In genomic region chr6:53615440-53616211, GRCm38 (mm10) we compare ENCODE assay signal across 18 mouse cellular contexts.
DNase-seq lines count a peak whose midpoint lies in the region; ATAC-seq lines count a peak whose summit lies in the region.
"Had no signal": no experiment of that assay in that cellular context is flagged by ENCODE, and none has a peak within 500 bp of the region (broad histone marks: within the 10 kb centered on the region; RNA-seq: fewer than 3 reads in every experiment).

No protein-coding gene starts in this region.

- no peak overlapping the region for H3K27ac ChIP-seq in embryonic facial prominence, embryonic 11.5 days (replicated peaks; ENCODE audit: low read depth, low read length)
- H3K27ac ChIP-seq: layer of hippocampus, adult 2 months; left cerebral cortex, adult 2 months; lung, embryonic 15.5 days had no signal

- no peaks in the 10 kb centered on the region for H3K36me3 ChIP-seq in embryonic facial prominence, embryonic 11.5 days (replicated peaks; ENCODE audit: control insufficient read depth, insufficient read depth, low read depth, low read length)
- H3K36me3 ChIP-seq: G1E; lung, embryonic 15.5 days had no signal

- ATAC-seq in embryonic facial prominence, embryonic 11.5 days (replicated peaks; ENCODE audit: insufficient number of reproducible peaks, low FRiP score, low TSS enrichment, low read depth), result no peak
- no peak for ATAC-seq in inflammation-experienced regulatory T-cells, adult 6 months
- ATAC-seq: forebrain, embryonic 14.5 days had no signal

- WGBS in embryonic facial prominence, embryonic 11.5 days, result 30% methylated on average over 9 of the region's 9 CpGs

- no peaks in the 10 kb centered on the region for H3K4me1 ChIP-seq in embryonic facial prominence, embryonic 11.5 days (ENCODE audit: control insufficient read depth, insufficient read depth, low read length)

- H3K4me3 ChIP-seq in embryonic facial prominence, embryonic 11.5 days (ENCODE audit: low read depth, low read length), result no peak overlapping the region
- H3K4me3 ChIP-seq: layer of hippocampus, adult 2 months; left cerebral cortex, adult 2 months; lung, embryonic 15.5 days had no signal

- H3K27me3 ChIP-seq in embryonic facial prominence, embryonic 11.5 days (ENCODE audit: control insufficient read depth, insufficient read depth, low read length), result no peaks in the 10 kb centered on the region
- H3K27me3 ChIP-seq: lung, embryonic 15.5 days had no signal

- H3K4me2 ChIP-seq in embryonic facial prominence, embryonic 11.5 days (ENCODE audit: low read depth, low read length), result no peak overlapping the region
- H3K4me2 ChIP-seq: heart, embryonic 11.5 days; lung, embryonic 15.5 days had no signal

- H3K9me3 ChIP-seq in embryonic facial prominence, embryonic 11.5 days (replicated peaks; ENCODE audit: control insufficient read depth, low read length), result no peaks in the 10 kb centered on the region
- H3K9me3 ChIP-seq: lung, embryonic 15.5 days had no signal

- H3K9ac ChIP-seq in embryonic facial prominence, embryonic 11.5 days (replicated peaks; ENCODE audit: low read length), result no peak overlapping the region
- H3K9ac ChIP-seq: lung, embryonic 15.5 days had no signal

- DNase-seq in kidney, adult 9 months, result peak; percentile 7
- DNase-seq in kidney, adult 11 months, result no peak
- peak; percentile 8 for DNase-seq in brain, adult 2 months (ENCODE audit: low read depth, low spot score)
- DNase-seq in embryonic facial prominence, embryonic 11.5 days (ENCODE audit: low spot score), result peak; percentile 55
- DNase-seq in kidney, postnatal 4 days, result peak; percentile 44 to 59
- DNase-seq in spleen, postnatal 14 days (ENCODE audit: low spot score in 2 of 2), result no peak
- no peak for DNase-seq in left cerebral cortex, adult 8-10 months (ENCODE audit: low spot score in 2 of 2)
- DNase-seq: cerebellum, adult 9-11 months; gastrocnemius, postnatal 10 days; heart, postnatal 36 days; retina, postnatal 1 day had no signal

Comparison
In these comparisons a context has a peak if more than half of its experiments do, and no peak if none do; other contexts are left out.
1. DNase-seq: peak in kidney, adult 9 months (single experiment), brain, adult 2 months (single experiment), embryonic facial prominence, embryonic 11.5 days (single experiment) and kidney, postnatal 4 days (2 of 2); none in kidney, adult 11 months (single experiment), spleen, postnatal 14 days (0 of 2) and left cerebral cortex, adult 8-10 months (0 of 2).